Mouse (Mus musculus): ENCODE data around the gene Gm3250. TPM values are rescaled to one million over a fixed set of nuclear protein-coding genes. Genes with fewer than 3 reads are reported as not detected.
"Not testable (repeated sequence)": the region's sequence is repeated elsewhere in the genome, so short reads cannot be mapped to it uniquely, and the experiment has no call there.

Gene Gm3250
- polyA plus RNA-seq, 1 experiment from 2014 or later = not detected

GRCm38 (mm10) chr10:77804095-77804494 is 21.8 kb upstream of the Gm3250 start:
- 39% methylated on average over 3 of the region's 3 CpGs for WGBS
- H3K27me3 ChIP-seq (replicated peaks; ENCODE audit: control insufficient read depth, insufficient read depth, low read length) = no peaks in the 10 kb centered on the region

DNA sequence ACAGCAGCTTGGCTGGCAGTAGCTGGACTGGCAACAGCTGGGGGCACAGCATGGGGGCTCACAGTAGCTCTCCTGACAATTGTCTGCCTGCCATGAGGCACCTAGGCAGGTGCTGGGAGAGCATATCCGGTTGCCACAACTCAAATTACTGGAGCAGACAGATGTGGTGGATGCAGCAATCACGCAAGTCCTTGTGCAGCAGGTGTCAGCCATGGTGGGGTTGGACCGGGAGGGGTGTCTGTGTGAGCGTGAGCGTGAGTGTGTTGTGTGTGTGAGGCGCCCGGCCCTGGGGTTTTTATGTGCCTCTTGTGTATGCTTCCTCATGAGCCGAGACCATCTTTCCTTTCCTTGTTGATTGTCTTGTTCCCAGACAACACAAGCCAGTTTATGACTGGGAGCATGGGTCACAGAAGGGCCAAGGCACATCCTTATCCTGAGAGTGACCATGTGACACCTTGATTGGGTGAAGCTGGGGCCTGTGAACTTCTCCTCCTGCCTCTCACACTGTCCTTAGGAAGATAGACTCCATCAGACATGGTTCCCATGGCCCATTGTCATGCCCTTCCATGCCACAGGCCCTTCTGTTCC is 16.7 kb upstream of the Gm3250 start, which contains the start of gene Gm19668:
TSS of gene Gm19668 (minus strand) at position 213 of the 588 bp plus-strand sequence.
- no peaks in the 10 kb centered on the region for H3K36me3 ChIP-seq (ENCODE audit: control insufficient read depth, insufficient read depth)
- no peak for TF ChIP-seq CTCF (IDR thresholded peaks at IDR 0.05; ENCODE audit: low read depth)
- peak; percentile 65 for ATAC-seq
- H3K9ac ChIP-seq (ENCODE audit: low read depth, low read length) = no peak within 1 kb of the TSS
- H3K4me1 ChIP-seq (replicated peaks; ENCODE audit: control insufficient read depth, insufficient read depth, low read length) = no peaks in the 10 kb centered on the region; the same call in 1 of the 2 replicates
- no peaks in the 10 kb centered on the region for H3K9me3 ChIP-seq (ENCODE audit: control insufficient read depth)
- 43% methylated on average over 8 of the region's 8 CpGs for WGBS
- H3K4me3 ChIP-seq (ENCODE audit: low read depth, low read length) = no peak within 1 kb of the TSS
- H3K27me3 ChIP-seq (replicated peaks; ENCODE audit: control insufficient read depth, insufficient read depth, low read length) = no peaks in the 10 kb centered on the region
- no peak within 1 kb of the TSS for H3K4me2 ChIP-seq (replicated peaks; ENCODE audit: low read depth)
- H3K27ac ChIP-seq (ENCODE audit: low read depth, low read length) = no peak within 1 kb of the TSS

More at GRCm38 (mm10) chr10:77804095-77804494, 21.8 kb upstream of the Gm3250 start:
- no peak overlapping the region for H3K9ac ChIP-seq (ENCODE audit: low read depth, low read length)
- no peak overlapping the region for H3K4me3 ChIP-seq (ENCODE audit: low read depth, low read length)
- no peaks in the 10 kb centered on the region for H3K4me1 ChIP-seq (replicated peaks; ENCODE audit: control insufficient read depth, insufficient read depth, low read length)
- no peak for TF ChIP-seq CTCF (IDR thresholded peaks at IDR 0.05; ENCODE audit: low read depth)
- no peak overlapping the region for H3K4me2 ChIP-seq (replicated peaks; ENCODE audit: low read depth)
- no peaks in the 10 kb centered on the region for H3K9me3 ChIP-seq (ENCODE audit: control insufficient read depth)
- peak; percentile 77; the same call in 1 of the 2 replicates for ATAC-seq
- H3K36me3 ChIP-seq (ENCODE audit: control insufficient read depth, insufficient read depth) = no peaks in the 10 kb centered on the region
- no peak overlapping the region for H3K27ac ChIP-seq (ENCODE audit: low read depth, low read length)

- not testable (repeated sequence) for H3K36me3 ChIP-seq (ENCODE audit: control insufficient read depth, insufficient read depth); H3K27ac ChIP-seq (ENCODE audit: low read depth, low read length); H3K27me3 ChIP-seq (replicated peaks; ENCODE audit: control insufficient read depth, insufficient read depth, low read length); H3K4me1 ChIP-seq (replicated peaks; ENCODE audit: control insufficient read depth, insufficient read depth, low read length); ATAC-seq; H3K4me3 ChIP-seq (ENCODE audit: low read depth, low read length); H3K9ac ChIP-seq (ENCODE audit: low read depth, low read length); H3K9me3 ChIP-seq (ENCODE audit: control insufficient read depth); H3K4me2 ChIP-seq (replicated peaks; ENCODE audit: low read depth)
- WGBS = 71% methylated on average over 2 of the region's 3 CpGs
These were observed 16.0 kb upstream of the Gm3250 start for GRCm38 (mm10) chr10:77798164-77798920.

DNA sequence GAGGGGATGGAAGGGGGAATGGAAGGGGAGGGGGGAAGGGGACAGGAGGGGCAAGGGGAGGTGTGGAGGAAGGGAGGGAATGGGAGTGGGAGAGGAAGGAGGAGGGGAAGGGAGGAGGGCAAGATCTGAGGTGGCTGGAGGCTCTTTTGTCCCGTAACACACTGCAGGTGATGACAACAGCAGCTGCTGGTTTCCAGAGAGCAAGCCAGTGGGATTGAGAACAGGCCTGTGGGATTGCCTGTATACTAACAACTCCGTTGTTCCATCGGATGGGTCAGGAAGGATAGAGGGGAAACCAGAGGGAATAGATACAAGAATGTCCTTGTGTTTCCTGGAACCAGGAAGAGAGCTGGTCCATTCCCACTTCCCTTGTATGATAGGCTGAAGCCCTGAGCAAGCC is 15.3 kb upstream of the Gm3250 start:
- no peak overlapping the region for H3K4me3 ChIP-seq (ENCODE audit: low read depth, low read length)
- no peaks in the 10 kb centered on the region for H3K9me3 ChIP-seq (ENCODE audit: control insufficient read depth)
- no peaks in the 10 kb centered on the region for H3K36me3 ChIP-seq (ENCODE audit: control insufficient read depth, insufficient read depth)
- no peak overlapping the region for H3K4me2 ChIP-seq (replicated peaks; ENCODE audit: low read depth)
- TF ChIP-seq CTCF (IDR thresholded peaks at IDR 0.05; ENCODE audit: low read depth) = no peak
- 30% methylated on average over 3 of the region's 3 CpGs for WGBS
- no peak overlapping the region for H3K9ac ChIP-seq (ENCODE audit: low read depth, low read length)
- ATAC-seq = no peak
- no peaks in the 10 kb centered on the region; the same call in 1 of the 2 replicates for H3K4me1 ChIP-seq (replicated peaks; ENCODE audit: control insufficient read depth, insufficient read depth, low read length)
- H3K27me3 ChIP-seq (replicated peaks; ENCODE audit: control insufficient read depth, insufficient read depth, low read length) = no peaks in the 10 kb centered on the region
- H3K27ac ChIP-seq (ENCODE audit: low read depth, low read length) = no peak overlapping the region

DNA sequence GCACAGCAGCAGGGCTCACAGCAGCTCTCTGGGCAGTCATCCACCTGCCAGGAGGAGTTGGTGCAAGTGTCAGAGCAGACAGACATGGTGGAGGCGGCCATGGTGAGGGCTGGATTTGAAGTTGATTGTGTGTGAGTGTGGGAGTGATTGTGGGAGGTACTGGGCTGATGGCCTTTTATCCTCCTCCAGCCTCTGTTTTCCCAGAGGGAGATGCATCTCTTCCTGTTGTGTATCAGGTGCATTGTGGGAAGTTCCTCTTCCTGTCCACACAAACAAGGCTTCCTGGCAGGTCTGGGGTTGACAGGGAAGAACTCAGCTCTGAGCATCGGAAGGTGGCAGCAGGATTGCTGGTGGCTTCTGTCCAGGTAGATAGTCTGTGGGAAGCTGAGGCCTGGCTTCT is 12.6 kb upstream of the Gm3250 start, which contains the start of gene Gm9639:
TSS of gene Gm9639 (minus strand) at position 101 of the 400 bp plus-strand sequence.
- Histone ChIP-seq H3K27ac (ENCODE audit: low read depth, low read length) (no peak within 1 kb of the TSS), H3K27me3 (replicated peaks; ENCODE audit: control insufficient read depth, insufficient read depth, low read length) (no peaks in the 10 kb centered on the region), H3K9me3 (ENCODE audit: control insufficient read depth) (no peaks in the 10 kb centered on the region), H3K4me2 (replicated peaks; ENCODE audit: low read depth) (no peak within 1 kb of the TSS), H3K4me3 (ENCODE audit: low read depth, low read length) (no peak within 1 kb of the TSS), H3K9ac (ENCODE audit: low read depth, low read length) (no peak within 1 kb of the TSS), H3K36me3 (ENCODE audit: control insufficient read depth, insufficient read depth) (no peaks in the 10 kb centered on the region), H3K4me1 (replicated peaks; ENCODE audit: control insufficient read depth, insufficient read depth, low read length) (no peaks in the 10 kb centered on the region; the same call in 1 of the 2 replicates)
- 54% methylated on average over 2 of the region's 2 CpGs for WGBS
- no peak for TF ChIP-seq CTCF (IDR thresholded peaks at IDR 0.05; ENCODE audit: low read depth)
- no peak for ATAC-seq

DNA sequence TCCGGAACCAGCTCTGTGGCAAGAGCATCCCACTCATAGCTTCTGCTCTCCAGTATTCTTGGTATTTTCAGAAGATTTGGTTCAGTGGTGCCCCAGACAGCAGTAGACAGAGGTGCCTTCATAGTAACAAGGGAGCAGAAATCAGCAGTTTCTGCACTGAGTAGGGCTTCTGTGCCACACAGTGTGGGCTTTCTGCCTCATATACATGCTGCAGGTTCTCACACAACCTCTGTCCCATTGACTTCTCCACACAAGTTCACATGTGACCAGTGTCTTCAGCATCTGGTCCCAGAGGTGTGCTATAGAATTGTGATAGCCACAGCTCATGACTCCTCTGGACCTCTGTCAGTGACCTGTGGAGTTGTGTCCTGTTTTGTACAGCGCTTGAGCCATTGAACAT is 6.3 kb upstream of the Gm3250 start:
- Histone ChIP-seq H3K27me3 (replicated peaks; ENCODE audit: control insufficient read depth, insufficient read depth, low read length) (no peaks in the 10 kb centered on the region), H3K9ac (ENCODE audit: low read depth, low read length) (no peak overlapping the region), H3K36me3 (ENCODE audit: control insufficient read depth, insufficient read depth) (no peaks in the 10 kb centered on the region), H3K4me1 (replicated peaks; ENCODE audit: control insufficient read depth, insufficient read depth, low read length) (no peaks in the 10 kb centered on the region), H3K4me2 (replicated peaks; ENCODE audit: low read depth) (no peak overlapping the region), H3K4me3 (ENCODE audit: low read depth, low read length) (no peak overlapping the region), H3K9me3 (ENCODE audit: control insufficient read depth) (no peaks in the 10 kb centered on the region), H3K27ac (ENCODE audit: low read depth, low read length) (no peak overlapping the region)
- ATAC-seq = no peak
- TF ChIP-seq CTCF (IDR thresholded peaks at IDR 0.05; ENCODE audit: low read depth) = no peak
- WGBS = 87% methylated on average over 2 of the region's 2 CpGs

DNA sequence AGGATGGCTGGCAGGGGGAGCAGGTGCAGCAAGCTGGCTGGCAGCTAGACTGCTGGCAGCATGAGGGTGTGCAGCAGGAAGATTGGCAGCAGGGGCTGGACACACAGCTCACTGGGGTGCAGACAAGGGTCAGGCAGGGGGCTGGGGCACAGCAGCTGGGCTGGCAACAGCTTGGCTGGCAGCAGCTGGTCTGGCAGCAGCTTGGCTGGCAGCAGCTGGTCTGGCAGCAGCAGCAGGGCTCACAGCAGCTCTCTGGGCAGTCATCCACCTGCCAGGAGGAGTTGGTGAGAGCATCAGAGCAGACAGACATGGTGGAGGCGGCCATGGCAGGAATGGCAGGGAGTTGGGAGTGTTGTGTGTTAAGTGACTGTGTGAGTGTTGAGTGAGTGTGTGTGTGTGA is 5.5 kb upstream of the Gm3250 start, which contains the start of gene Gm7137:
TSS of gene Gm7137 (minus strand) at position 325 of the 400 bp plus-strand sequence.
- H3K4me1 ChIP-seq (replicated peaks; ENCODE audit: control insufficient read depth, insufficient read depth, low read length); ATAC-seq; H3K27ac ChIP-seq (ENCODE audit: low read depth, low read length); H3K36me3 ChIP-seq (ENCODE audit: control insufficient read depth, insufficient read depth); H3K27me3 ChIP-seq (replicated peaks; ENCODE audit: control insufficient read depth, insufficient read depth, low read length); H3K9me3 ChIP-seq (ENCODE audit: control insufficient read depth); H3K4me3 ChIP-seq (ENCODE audit: low read depth, low read length); H3K9ac ChIP-seq (ENCODE audit: low read depth, low read length); H3K4me2 ChIP-seq (replicated peaks; ENCODE audit: low read depth): not testable (repeated sequence)
- WGBS = no CpG with 5 or more reads among the region's 1 CpGs

DNA sequence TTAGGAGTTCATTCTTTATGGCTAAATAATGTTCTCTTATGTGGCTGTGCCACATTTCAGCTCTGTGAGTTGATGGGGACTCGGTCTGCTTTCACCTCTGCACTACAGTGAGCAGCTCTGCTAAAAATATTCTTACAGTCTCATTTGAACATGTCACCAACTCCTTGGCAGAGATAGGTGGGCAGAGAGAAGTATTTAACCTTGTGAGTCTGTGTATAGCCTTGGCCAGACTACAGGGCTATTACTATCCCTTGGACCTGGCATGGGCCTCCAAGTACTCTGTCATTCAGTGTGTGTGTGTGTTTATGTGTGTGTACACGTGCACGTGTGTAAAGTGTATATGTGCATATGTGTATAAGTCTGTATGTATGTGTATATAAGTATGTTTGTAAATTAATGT is 1.1 kb upstream of the Gm3250 start:
- ATAC-seq; H3K4me3 ChIP-seq (ENCODE audit: low read depth, low read length); H3K4me2 ChIP-seq (replicated peaks; ENCODE audit: low read depth); H3K4me1 ChIP-seq (replicated peaks; ENCODE audit: control insufficient read depth, insufficient read depth, low read length); H3K36me3 ChIP-seq (ENCODE audit: control insufficient read depth, insufficient read depth); H3K27ac ChIP-seq (ENCODE audit: low read depth, low read length); H3K27me3 ChIP-seq (replicated peaks; ENCODE audit: control insufficient read depth, insufficient read depth, low read length); H3K9me3 ChIP-seq (ENCODE audit: control insufficient read depth); H3K9ac ChIP-seq (ENCODE audit: low read depth, low read length): not testable (repeated sequence)
- WGBS = 86% methylated on average over 1 of the region's 3 CpGs

DNA sequence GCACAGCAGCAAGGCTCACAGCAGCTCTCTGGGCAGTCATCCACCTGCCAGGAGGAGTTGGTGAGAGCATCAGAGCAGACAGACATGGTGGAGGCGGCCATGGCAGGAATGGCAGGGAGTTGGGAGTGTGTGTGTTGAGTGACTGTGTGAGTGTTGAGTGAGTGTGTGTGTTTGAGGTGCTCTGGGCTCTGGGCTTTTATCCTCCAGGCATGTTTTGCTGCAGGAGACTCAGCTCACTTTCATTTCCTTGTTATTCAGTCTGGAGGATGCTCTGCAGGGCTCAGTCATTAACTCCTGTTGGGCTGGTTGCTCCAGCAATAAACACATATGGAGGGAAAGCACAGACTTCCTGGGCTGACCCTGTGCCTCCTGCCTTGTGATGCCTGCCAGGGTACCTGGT is 5.5 kb downstream of the Gm3250 start, which contains the start of gene Gm7138:
TSS of gene Gm7138 (minus strand) at position 101 of the 400 bp plus-strand sequence.
- not testable (repeated sequence) for H3K4me3 ChIP-seq (ENCODE audit: low read depth, low read length); H3K4me1 ChIP-seq (replicated peaks; ENCODE audit: control insufficient read depth, insufficient read depth, low read length); ATAC-seq; H3K4me2 ChIP-seq (replicated peaks; ENCODE audit: low read depth); H3K9ac ChIP-seq (ENCODE audit: low read depth, low read length); H3K9me3 ChIP-seq (ENCODE audit: control insufficient read depth); H3K27me3 ChIP-seq (replicated peaks; ENCODE audit: control insufficient read depth, insufficient read depth, low read length); H3K27ac ChIP-seq (ENCODE audit: low read depth, low read length); H3K36me3 ChIP-seq (ENCODE audit: control insufficient read depth, insufficient read depth)
- WGBS = no CpG with 5 or more reads among the region's 1 CpGs
